Mouse (Mus musculus): ENCODE data around the gene Ppm1a.
"Not testable (repeated sequence)": the region's sequence is repeated elsewhere in the genome, so short reads cannot be mapped to it uniquely, and the experiment has no call there.

Ppm1a gene

DNA sequence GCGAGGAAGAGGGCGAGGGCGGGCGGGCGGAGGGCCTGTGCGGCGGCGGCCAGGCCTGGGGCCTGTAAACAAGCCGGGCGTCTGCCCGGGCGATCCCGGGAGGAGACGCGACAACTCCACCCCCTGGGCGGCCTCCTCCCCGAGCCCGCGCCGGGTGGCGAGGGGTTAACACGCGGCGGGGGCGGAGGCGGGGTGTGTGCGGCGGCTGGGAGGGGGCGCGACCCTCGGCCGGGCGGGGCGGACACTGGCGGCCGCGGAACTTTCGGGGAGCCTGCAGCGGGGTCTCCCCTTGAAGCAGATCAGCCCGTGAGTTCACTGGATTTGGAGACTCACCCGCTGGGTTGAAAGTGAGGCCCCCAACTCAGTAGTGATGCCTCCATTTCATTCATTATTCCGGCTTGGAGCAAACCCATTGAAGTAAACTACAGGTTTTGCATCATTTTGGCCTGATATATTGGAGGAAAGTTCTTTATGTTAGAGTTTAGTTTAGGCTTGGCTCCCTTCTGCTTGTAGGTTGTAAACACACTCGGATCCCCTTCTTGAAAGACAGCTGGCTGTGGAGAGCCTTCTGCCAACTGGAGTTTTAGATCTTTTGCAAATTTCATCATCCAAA is 4.5 kb downstream of the Ppm1a start:
- DNase-seq (ENCODE audit: low read depth, low spot score), result peak; percentile 75

GRCm38 (mm10) chr12:72762502-72762901 is 5.2 kb downstream of the Ppm1a start:
- no peak for DNase-seq (ENCODE audit: low read depth, low spot score)

GRCm38 (mm10) chr12:72763156-72763555 is 5.9 kb downstream of the Ppm1a start:
- no peak for DNase-seq (ENCODE audit: low read depth, low spot score)

- no peak for DNase-seq (ENCODE audit: low read depth, low spot score)
These were observed 10.6 kb downstream of the Ppm1a start for GRCm38 (mm10) chr12:72767809-72768208.

GRCm38 (mm10) chr12:72768230-72768629 is 11.0 kb downstream of the Ppm1a start:
- DNase-seq (ENCODE audit: low read depth, low spot score), result no peak

DNA sequence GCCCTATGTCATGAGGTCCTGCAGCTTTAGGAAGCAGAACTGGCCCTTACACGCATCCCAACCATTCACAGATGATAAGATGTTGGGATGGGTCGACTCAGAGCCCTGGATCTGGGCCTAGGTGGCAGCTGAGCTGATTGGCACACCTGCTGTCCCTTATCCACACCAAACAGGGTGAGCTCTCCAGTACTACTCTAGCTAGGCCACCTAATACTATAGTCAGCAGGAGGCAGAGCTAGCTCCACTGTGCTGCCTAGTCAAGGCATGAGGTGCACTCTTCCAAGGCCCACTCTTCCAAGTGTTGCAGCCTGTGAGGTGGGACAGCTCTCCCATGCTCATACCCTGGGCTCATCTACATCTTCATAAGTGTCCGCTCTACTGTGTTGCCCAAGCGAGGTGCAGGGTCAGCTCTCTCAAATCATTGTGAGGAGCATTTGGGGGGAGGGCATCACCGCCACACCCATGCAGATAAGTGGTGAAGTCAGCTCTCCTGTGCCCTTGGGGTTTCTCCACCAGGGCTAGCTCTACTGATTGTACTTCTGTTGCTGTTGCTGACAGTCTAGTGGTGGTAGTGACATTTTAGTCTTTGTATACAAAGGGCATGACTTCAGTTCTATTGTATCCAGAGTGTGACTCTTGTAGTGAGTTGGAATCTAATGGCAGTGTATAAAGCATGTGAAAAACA is 12.4 kb downstream of the Ppm1a start:
- DNase-seq (ENCODE audit: low read depth, low spot score), result no peak

DNA sequence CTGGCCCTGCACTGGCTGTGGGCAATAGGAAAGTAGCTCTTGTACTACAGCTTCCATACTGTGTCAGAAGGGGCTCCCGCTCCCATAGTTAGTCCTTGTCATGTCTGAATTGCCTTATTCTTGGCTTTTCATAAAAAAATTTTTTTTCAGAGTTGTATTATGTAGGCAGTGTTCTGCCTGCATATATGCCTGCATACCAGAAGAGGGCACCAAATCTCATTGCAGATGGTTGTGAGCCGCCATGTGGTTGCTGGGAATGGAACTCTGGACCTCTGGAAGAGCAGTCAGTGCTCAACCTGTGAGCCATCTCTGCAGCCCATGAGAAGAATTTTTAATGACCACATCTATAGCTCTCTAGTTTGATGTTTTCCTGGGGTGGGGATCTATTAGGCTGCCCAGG is 13.9 kb downstream of the Ppm1a start:
- peak; percentile 39 for DNase-seq (ENCODE audit: low read depth, low spot score)

GRCm38 (mm10) chr12:72771711-72772110 is 14.5 kb downstream of the Ppm1a start:
- no peak for DNase-seq (ENCODE audit: low read depth, low spot score)

GRCm38 (mm10) chr12:72773921-72774320 is 16.7 kb downstream of the Ppm1a start:
- DNase-seq (ENCODE audit: low read depth, low spot score), result peak; percentile 82

- no peak for DNase-seq (ENCODE audit: low read depth, low spot score)
These were observed 20.0 kb downstream of the Ppm1a start for GRCm38 (mm10) chr12:72777244-72777643.

DNA sequence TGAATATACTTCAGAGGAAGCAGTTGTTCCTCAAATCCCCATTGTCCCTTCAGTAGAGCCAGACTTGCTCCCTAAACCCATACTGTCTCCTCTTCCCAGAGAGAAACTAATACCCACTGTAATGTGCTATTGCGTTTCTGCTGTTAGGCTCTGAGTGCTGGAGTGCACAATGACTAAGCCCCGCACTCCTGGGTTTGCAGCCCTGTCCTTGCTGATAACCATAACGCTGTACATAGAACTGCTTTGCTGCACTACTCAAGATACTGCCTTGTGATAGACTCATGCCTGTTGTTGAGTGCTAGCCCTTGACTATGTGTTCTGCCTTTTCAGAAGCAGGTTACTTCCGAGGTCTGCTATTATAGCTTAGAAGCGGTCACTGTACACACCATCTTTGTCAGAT is 22.9 kb downstream of the Ppm1a start:
- DNase-seq (ENCODE audit: low read depth, low spot score), result no peak

GRCm38 (mm10) chr12:72782786-72783185 is 25.5 kb downstream of the Ppm1a start:
- DNase-seq (ENCODE audit: low read depth, low spot score), result not testable (repeated sequence)

DNA sequence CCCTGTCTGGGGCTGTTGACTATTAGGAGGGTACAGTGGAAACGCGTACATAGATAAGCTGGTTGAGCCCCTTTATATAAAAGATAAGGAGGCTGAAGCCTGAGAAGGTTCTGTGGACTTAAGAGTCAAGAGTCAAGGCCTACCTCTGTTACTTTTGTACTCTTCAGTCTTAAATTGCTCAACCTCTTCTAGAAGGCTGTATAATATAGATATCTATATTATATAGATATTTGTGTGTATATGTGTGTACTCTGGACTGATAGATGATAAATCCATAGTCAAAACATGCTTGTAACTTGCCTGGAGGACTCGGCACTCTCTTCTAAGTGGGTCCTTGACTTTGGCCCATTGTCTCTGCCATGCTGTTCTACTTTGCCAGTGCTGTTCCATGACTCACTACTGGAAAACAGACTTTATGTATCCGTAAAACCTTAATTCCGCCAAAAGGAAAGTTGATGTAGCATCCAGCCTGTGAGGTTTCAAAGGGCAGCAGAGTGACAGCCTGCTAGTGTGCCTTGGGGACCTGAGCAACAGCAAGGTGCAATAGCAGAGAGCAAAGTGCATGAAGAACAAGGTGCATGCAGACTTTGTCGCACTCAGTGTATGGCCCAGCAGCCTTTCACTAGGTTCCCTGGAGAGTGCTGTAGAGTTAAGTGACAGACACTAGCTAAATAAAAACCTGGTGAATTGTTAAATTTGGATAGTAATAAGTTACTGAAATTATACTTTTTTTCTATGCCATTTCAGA is 28.1 kb downstream of the Ppm1a start:
- no peak for DNase-seq (ENCODE audit: low read depth, low spot score)

DNA sequence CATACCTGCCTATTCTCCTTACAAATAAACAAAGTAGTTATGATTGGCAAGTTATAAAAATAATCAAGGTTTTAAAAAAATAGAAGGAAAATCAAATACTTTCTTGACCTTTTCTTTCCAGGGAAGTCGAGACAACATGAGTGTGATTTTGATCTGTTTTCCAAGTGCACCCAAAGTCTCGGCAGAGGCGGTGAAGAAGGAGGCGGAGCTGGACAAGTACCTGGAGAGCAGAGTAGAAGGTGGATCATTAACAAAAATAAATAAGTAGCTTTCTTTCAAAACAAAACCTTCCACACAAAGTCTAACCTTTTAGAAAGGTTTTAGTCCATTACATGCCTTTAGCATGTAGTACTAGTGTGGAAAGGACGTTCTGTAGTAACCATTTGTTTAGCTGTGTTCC is 29.3 kb downstream of the Ppm1a start:
- no peak for DNase-seq (ENCODE audit: low read depth, low spot score)

DNA sequence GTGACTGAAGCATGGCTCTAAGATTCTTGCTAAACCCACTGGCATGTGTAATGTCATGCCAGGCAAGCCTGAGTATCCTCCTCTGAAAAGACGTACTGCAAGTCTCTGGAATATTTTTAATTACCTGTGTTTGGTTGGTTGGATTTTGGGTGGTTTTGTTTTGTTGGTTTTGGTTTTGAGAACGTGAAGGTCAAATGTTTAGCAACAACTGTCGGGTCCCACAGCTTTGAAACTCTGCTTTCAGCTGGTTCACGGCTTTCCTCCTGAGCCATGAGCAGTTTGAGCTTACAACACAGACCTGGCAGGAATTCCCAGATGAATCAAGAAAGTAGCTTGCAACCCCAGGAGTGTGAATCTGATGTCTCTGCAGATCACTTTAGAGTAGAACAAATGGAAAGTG is 29.7 kb downstream of the Ppm1a start:
- no peak for DNase-seq (ENCODE audit: low read depth, low spot score)

DNA sequence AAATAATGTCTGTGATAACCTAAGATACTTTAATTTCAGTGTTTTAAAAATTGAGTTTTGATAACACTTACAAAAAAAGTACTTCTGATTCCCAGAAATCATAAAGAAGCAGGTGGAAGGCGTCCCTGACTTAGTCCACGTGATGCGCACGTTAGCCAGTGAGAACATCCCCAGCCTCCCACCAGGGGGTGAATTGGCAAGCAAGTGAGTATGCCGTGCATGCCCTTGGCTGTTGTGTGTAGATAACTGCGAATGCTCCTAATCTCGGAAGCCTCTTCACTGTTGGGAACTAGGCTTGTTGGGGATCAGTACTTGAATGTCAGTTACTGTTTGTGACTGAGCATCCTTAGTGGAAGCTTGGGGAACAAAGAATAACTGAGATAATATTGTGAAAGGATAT is 33.3 kb downstream of the Ppm1a start:
- DNase-seq (ENCODE audit: low read depth, low spot score), result peak; percentile 75

GRCm38 (mm10) chr12:72792320-72793091 is 35.3 kb downstream of the Ppm1a start:
- DNase-seq (ENCODE audit: low read depth, low spot score), result no peak

DNA sequence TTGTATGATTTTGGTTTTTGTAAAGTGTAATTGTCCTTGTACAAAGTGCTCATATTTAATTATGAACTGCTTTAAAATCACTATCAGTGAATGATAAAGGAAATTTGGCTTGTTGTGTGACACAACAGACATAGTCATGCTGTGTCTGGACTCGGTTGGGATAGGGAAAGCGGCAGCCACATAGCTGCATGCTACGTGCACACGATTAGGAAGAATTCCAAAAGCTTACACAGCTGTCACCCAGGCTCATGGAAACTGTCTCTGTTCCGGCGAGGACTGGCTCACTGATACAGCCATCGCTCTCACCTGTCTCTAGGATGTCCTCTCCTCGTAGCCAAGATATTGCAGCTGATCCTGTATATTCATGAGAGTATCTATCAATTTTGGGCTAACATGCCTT is 36.7 kb downstream of the Ppm1a start:
- DNase-seq (ENCODE audit: low read depth, low spot score), result no peak

- DNase-seq (ENCODE audit: low read depth, low spot score), result peak; percentile 75
These were observed 52.5 kb downstream of the Ppm1a start for GRCm38 (mm10) chr12:72809798-72810197.

DNA sequence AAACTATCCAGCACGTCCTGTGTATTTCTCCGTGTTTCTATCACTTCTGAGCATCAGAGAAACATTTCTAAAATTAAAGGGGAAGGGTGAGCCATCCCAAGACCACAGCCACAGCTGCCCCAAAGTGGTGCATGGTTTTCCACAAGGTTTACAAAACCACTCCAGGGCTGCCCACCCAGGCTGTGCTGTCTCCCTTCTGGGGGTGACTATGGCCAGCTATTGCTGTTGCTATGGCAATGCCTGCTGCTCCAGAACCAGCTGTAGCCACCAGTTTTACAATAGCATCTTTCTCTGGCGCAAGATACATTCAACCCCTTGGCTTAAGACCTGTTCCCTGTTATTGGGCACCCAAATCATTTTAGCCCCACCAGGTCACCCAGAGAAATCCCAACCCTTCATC is 54.3 kb downstream of the Ppm1a start:
- no peak for DNase-seq (ENCODE audit: low read depth, low spot score)

DNA sequence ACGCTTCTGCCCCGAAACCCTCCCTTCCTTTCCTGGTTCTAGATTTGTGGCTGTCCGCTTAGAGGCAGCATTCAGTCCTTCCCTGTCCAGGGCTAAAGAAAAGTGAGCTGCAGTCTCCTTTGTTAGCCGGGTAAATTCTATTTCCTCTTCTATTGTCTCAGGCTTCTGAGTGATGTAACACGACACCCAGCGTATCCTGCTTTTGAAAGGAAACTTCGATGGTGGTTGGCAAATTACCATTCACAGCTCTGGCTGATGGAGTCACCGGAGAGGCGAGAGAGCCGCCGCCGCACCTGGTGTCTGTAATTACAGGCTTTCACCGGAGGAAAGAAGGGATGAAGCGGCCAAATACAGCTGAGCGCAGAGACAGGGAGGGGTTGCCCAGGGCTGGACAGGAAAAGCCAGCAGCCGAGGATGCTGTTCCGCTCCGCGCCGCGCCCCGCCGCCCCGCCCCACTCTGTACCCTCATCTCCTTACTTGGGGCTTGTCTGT is 63.7 kb downstream of the Ppm1a start:
- peak; percentile 90 for DNase-seq (ENCODE audit: low read depth, low spot score)

DNA sequence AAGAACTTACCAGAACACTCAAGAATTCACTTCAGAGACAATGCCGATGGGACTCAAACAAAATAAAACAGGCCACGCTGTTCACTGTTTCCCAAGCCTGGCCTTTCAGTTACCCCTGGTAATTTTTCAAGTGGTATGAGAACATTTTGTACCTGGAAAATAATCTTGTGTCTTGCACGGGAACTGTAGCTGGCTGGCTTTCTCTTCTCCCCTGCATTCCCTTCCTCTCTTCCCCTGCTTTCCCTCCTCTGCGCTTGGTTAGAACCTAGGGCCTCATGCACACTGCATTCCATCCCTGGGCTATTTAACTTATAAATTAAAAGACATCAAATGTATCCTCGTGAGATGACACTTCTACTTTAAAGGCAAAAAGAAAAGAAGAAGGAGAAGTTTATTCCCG is 64.3 kb downstream of the Ppm1a start:
- no peak for DNase-seq (ENCODE audit: low read depth, low spot score)
